Mouse (Mus musculus) T-cell, adult 2 months (primary cell): ENCODE measurements around the gene Chd1l.

Experiments used
- DNase-seq: peaks from one replicate; pipeline ENCODE4 v3.0.0; 2022; ENCODE audit warnings: low spot score

The Chd1l gene

DNA sequence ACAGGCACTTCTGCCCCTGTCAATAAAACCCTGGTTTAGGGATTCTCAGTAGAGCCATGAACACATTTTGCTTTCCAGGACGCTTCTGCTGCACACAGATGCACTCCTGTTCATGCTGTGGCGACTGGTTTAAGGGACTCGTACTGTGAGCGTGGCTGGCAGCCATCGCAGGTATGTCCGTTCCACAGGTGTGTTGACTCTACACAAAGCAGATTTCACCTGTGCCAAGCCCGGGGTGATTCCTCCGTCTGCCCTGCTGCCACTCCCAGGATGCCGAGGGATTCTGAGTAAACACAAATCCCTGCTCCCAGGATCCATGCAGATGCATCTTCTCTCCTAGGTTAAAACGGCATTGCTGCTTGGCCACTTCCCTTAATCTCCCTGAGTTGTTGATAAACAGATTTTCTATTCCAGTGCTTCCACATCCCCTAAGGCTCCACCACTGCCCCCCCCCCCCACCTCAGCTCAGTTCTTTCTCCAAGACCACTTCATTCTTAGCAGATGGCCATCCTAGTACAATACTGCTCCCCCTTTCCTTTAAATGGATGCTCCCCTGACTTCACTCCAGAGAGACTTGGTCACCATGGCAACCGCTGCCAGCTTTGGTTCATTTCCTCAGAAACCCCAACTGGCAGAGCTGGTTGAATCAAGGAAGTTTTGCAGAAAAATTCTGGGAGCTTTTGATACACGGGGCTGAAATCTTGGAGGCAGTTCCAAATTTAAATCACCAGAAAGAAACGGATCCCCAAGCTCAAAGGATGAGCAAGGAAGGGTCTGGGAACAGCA, 87.9 kb downstream of the Chd1l start:
- DNase-seq, result no peak

DNA sequence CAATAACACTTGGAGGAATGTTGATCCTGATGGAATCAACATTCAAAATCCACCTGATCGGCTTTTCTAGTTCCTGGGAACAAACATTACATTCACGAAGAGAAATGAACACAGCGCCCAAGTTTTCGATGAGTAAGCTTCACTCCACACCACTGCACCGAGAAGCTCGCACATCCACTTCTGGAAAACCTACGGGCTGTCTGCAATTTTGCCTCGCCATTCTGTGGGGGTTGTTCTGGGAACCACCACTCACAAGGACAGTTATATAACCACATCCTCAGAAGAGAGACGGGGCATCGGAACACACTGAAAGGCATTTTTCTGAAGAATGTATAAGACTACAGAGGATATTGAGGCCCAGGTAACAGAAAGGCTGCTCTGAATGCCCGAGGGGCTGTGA, 90.1 kb downstream of the Chd1l start:
- no peak for DNase-seq

DNA sequence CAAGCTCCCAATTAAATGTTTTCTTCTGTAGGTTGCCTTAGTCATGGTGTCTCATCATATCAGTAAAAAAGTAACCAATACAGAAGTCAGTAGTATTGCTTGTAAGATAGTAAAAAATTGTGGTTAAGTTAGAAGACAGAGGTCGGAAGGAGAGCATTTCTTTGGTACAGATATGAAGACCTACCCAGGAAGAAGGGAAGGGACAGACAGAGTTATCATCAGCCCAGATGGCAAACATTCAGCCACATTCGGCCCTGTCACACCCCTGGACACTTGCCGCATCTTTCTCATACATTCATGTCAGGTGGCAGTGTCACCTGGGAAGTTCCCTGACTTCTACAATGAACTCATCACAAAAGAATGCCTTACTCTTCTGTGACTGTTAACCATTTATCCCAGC, 97.7 kb downstream of the Chd1l start:
- DNase-seq, result no peak
